Mouse (Mus musculus) forebrain, embryonic 11.5 days (tissue): ENCODE results near the gene Mgme1. TPM values are rescaled to one million over a fixed set of nuclear protein-coding genes. Genes with fewer than 3 reads are reported as not detected.

Experiments
- ATAC-seq: fragments of 200-750 bp; cut with Nextera tagmentation; replicated peaks from 2 replicates; pipeline ENCODE4 v1.8.0; 2017; ENCODE audit warnings: moderate TSS enrichment; ENCODE audit not compliant: low FRiP score
- DNase-seq: peaks from one replicate; pipeline ENCODE4 v3.0.0-alpha.2; 2017; ENCODE audit warnings: low spot score
- H3K27ac ChIP-seq: fragments of 300-500 bp; sonication (generic); 2 replicates; pipeline ENCODE4 v1.5.1; 2014; ENCODE audit warnings: low read depth, low read length
- H3K27me3 ChIP-seq: fragments of 300-500 bp; sonication (generic); 2 replicates; pipeline ENCODE4 v1.6.1; 2014; ENCODE audit warnings: mild to moderate bottlenecking, low read length, mixed read lengths; ENCODE audit not compliant: control insufficient read depth, insufficient read depth
- H3K36me3 ChIP-seq: fragments of 300-500 bp; sonication (generic); 2 replicates; pipeline ENCODE4 v1.6.1; 2014; ENCODE audit warnings: mild to moderate bottlenecking, low read length, moderate library complexity, mixed read lengths; ENCODE audit not compliant: control insufficient read depth, insufficient read depth
- H3K4me1 ChIP-seq: fragments of 300-500 bp; sonication (generic); replicated peaks from 2 replicates; pipeline ENCODE4 v1.6.1; 2014; ENCODE audit warnings: low read length, mixed read lengths; ENCODE audit not compliant: control insufficient read depth, insufficient read depth
- H3K4me2 ChIP-seq: fragments of 300-500 bp; sonication (generic); 2 replicates; pipeline ENCODE4 v1.6.1; 2014; ENCODE audit warnings: low read depth, mild to moderate bottlenecking, low read length, moderate library complexity, mixed read lengths; ENCODE audit not compliant: severe bottlenecking
- H3K4me3 ChIP-seq: fragments of 300-500 bp; sonication (generic); 2 replicates; pipeline ENCODE4 v1.5.1; 2014; ENCODE audit warnings: low read depth, low read length
- H3K9ac ChIP-seq: fragments of 300-500 bp; sonication (generic); 2 replicates; pipeline ENCODE4 v1.6.1; 2014; ENCODE audit warnings: low read length
- H3K9me3 ChIP-seq: fragments of 300-500 bp; sonication (generic); 2 replicates; pipeline ENCODE4 v1.6.1; 2016; ENCODE audit warnings: low read length, mixed read lengths; ENCODE audit not compliant: control insufficient read depth
- WGBS: fragments of 180-500 bp; shearing (Covaris S2); extraction: QIAGEN DNeasy Blood & Tissue Kit; methylation state at CpG from one replicate; pipeline ENCODE4 v1.1.7; 2014; 5-methylcytosine and 5-hydroxymethylcytosine counted together
- polyA plus RNA-seq: library from polyadenylated mRNA; unstranded; fragments of >200 nt; fragmentation: Nextera tagmentation; extraction: Ambion mirVana; gene quantifications from 2 replicates; pipeline ENCODE4 v1.2.1, GENCODE M21; 2014

The Mgme1 gene
- polyA plus RNA-seq, 1 experiment from 2014 or later = 19.9 TPM

DNA sequence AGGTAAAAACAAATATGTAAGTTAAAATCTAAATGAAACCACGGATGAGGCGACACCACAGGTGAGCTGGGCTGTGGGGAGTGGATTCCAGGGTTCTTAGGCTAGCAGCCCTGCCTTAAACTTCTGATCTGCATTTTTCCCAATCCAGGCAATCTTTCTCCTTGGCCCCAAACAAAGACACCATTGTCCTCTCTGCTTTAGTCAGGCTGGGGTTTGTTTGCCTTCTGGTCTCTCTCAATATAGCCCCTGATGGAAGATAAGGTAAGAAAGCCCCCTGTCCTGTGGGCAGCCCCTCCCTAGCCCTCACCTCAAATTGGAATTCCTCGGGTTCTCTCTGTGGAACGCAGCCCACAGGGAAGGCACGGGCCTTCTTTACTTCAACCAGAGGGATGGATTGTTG is 39.8 kb downstream of the Mgme1 start:
- ATAC-seq (no peak), DNase-seq (no peak)
- H3K27ac ChIP-seq = no peak overlapping the region
- H3K4me2 ChIP-seq = no peak overlapping the region
- H3K4me1 ChIP-seq = no peaks in the 10 kb centered on the region; the same call in 1 of the 2 replicates
- H3K9me3 ChIP-seq = no peaks in the 10 kb centered on the region
- H3K36me3 ChIP-seq = no peaks in the 10 kb centered on the region
- no peak overlapping the region; the same call in 1 of the 2 replicates for H3K9ac ChIP-seq
- 19% methylated on average over 5 of the region's 5 CpGs for whole genome bisulfite sequencing
- H3K4me3 ChIP-seq = no peak overlapping the region
- no peaks in the 10 kb centered on the region for H3K27me3 ChIP-seq

DNA sequence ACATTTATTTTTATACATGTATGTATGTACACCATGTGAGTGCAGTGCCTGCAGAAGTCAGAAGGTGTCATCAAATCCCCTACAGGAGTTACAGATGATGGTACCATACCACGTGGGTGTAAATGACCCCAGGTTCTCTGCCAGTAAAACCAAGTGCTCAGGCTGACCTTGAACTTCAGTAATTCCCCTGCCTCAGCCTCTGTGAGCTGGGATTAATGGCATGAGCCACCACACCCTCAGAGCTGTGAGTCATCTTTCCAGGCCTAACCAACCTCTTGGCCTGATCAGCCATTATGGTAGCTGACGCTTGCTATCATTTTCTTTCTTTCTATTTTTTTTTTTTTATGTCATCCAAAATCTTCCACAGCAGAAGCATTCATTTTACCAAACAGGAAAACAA is 40.9 kb downstream of the Mgme1 start:
- Histone ChIP-seq H3K4me2 (no peak overlapping the region), H3K27me3 (no peaks in the 10 kb centered on the region), H3K9ac (no peak overlapping the region), H3K4me3 (no peak overlapping the region), H3K4me1 (no peaks in the 10 kb centered on the region; the same call in 1 of the 2 replicates), H3K27ac (no peak overlapping the region), H3K9me3 (no peaks in the 10 kb centered on the region), H3K36me3 (no peaks in the 10 kb centered on the region)
- DNase-seq (no peak), ATAC-seq (no peak)
- whole genome bisulfite sequencing = 94% methylated on average over 2 of the region's 2 CpGs

DNA sequence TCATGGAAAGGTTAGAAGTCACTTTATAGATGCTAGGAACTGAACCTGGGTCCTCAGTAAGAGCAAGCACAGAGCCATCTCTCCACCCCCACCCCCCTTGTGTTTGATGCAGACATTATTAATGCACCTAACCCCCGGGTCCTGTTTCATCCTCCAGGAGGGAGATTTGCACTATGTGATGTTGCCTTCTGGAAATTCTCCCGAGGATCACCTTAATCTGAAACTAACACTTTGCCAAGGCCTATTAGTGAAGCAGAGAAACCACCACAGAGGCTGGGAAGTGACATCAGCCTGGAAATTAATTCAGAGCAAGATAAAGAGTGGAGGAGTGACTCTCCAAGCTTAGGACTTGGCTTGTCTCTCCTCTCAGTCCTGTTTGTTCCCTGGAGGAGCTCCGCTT is 53.8 kb downstream of the Mgme1 start:
- no peak for ATAC-seq
- no peak overlapping the region for H3K9ac ChIP-seq
- 72% methylated on average over 3 of the region's 3 CpGs for WGBS

DNA sequence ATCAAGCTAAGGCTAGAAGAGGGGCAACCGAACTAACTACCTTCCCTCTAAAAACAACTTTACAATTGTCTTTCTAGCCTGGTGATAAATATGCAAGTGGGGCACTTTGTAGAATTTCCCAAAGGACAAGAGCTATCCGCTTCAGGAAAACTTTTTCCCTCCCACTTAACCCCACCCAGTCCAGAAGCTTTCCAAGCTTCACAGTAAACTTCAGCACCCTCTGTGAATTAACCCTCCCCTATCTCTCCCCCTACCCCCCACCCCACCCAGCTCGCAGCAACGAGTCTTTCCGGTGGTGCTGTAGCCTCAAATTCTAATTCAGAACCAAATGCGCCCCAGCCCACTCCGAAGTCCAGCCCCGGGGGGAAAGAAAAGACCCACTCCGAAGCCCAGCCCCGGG is 59.0 kb downstream of the Mgme1 start:
- ATAC-seq = no peak
- H3K36me3 ChIP-seq = no peaks in the 10 kb centered on the region
- H3K27ac ChIP-seq = no peak overlapping the region
- no peak for DNase-seq
- 2% methylated on average over 9 of the region's 10 CpGs for WGBS
- H3K9ac ChIP-seq = no peak overlapping the region
- H3K4me1 ChIP-seq = peaks cover 18% of the 10 kb centered on the region; the same call in 1 of the 2 replicates
- H3K9me3 ChIP-seq = no peaks in the 10 kb centered on the region
- no peak overlapping the region for H3K4me2 ChIP-seq
- H3K27me3 ChIP-seq = peaks cover 52% of the 10 kb centered on the region
- no peak overlapping the region for H3K4me3 ChIP-seq

More for the DNA sequence above, 53.8 kb downstream of the Mgme1 start:
- H3K27me3 ChIP-seq = peaks cover 6% of the 10 kb centered on the region
- no peak overlapping the region for H3K4me3 ChIP-seq
- no peaks in the 10 kb centered on the region for H3K9me3 ChIP-seq
- H3K36me3 ChIP-seq = no peaks in the 10 kb centered on the region
- no peaks in the 10 kb centered on the region for H3K4me1 ChIP-seq
- H3K4me2 ChIP-seq = no peak overlapping the region
- DNase-seq = no peak
- H3K27ac ChIP-seq = no peak overlapping the region

DNA sequence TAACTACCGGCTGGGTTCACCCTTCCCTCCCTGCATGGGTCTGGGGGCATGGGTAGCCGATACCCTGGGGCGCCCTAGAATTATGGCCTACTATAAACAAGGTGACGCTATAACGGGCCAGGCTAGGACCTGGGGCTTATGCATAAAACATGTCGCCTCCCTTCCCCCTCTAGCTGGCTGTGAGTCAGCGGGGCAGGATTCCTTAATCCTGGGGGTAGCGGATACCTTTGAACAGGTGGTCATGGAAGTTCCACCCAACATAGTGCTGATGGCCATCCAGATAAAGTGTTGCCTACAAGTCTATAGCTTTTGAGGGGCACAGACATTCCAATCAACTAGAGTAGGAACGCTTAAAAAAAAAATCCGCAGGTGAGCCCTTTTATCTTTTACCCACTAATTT is 59.5 kb downstream of the Mgme1 start:
- ATAC-seq = 0 out of 2 replicates have a peak, but pooled peaks have one; percentile 34
- Histone ChIP-seq H3K9me3 (no peaks in the 10 kb centered on the region), H3K27ac (no peak overlapping the region), H3K4me1 (peaks cover 18% of the 10 kb centered on the region; the same call in 1 of the 2 replicates), H3K9ac (no peak overlapping the region), H3K4me3 (no peak overlapping the region), H3K27me3 (peaks cover 53% of the 10 kb centered on the region), H3K36me3 (no peaks in the 10 kb centered on the region), H3K4me2 (no peak overlapping the region)
- 2% methylated on average over 10 of the region's 10 CpGs for WGBS
- no peak for DNase-seq

DNA sequence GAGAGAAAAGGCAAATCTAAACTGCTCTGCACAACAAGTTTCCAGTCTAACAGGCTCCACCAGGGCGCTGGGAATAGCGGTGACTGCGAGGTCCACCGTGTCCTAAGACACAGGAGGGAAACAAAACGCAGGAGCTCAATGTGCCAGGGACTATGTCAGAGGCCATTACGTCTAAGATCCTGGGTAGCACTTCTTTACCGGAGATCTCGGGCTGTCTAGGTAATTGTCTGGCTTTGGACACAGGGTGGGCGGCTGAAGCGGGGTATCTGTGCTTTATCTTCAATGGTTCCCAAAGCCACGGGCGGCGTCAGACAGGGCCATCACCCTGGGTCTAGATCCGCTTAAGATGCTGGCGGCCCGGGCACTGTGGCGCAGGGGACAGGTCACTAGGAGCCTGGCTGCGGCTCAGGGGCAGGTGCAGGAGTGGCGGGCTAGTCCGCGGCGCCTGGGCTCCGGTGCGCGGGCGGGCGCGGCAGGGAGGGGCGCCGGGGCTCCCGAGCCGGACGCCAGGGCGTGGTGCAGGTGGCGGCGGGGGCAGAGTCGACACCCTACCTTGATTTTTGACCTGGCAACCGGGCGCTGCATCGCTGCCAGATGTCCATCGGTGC is 60.0 kb downstream of the Mgme1 start:
- H3K4me2 ChIP-seq = peak overlapping the region; percentile 71
- no peak overlapping the region for H3K9ac ChIP-seq
- H3K27ac ChIP-seq = no peak overlapping the region
- ATAC-seq (peak; percentile 10; the same call in 1 of the 2 replicates), DNase-seq (peak; percentile 60)
- H3K9me3 ChIP-seq = no peaks in the 10 kb centered on the region
- peak overlapping the region; percentile 38 for H3K4me3 ChIP-seq
- peaks cover 18% of the 10 kb centered on the region; the same call in 1 of the 2 replicates for H3K4me1 ChIP-seq
- no peaks in the 10 kb centered on the region for H3K36me3 ChIP-seq
- H3K27me3 ChIP-seq = peaks cover 55% of the 10 kb centered on the region
- 1% methylated on average over 41 of the region's 41 CpGs for WGBS

Other genes with a start within 250 kb of the Mgme1 start
- gene Banf2, start 237.6 kb upstream of the Mgme1 start, polyA plus RNA-seq = not detected in 2 replicates
- gene Snx5, start 243 bp downstream of the Mgme1 start, polyA plus RNA-seq = 117 and 129 TPM in 2 replicates
- gene Ovol2, start 61.5 kb downstream of the Mgme1 start, polyA plus RNA-seq = 0.24 TPM in 1 of 2 replicates, not detected in the other
- gene Kat14, start 98.3 kb downstream of the Mgme1 start, polyA plus RNA-seq = 39.9 and 44.9 TPM in 2 replicates
- gene Pet117, start 98.3 kb downstream of the Mgme1 start, polyA plus RNA-seq = 4.7 TPM in 1 of 2 replicates, not detected in the other